Mouse (Mus musculus): ENCODE measurements around the gene Pygl. TPM values are rescaled to one million over a fixed set of nuclear protein-coding genes. Genes with fewer than 3 reads are reported as not detected.

The Pygl gene
- polyA plus RNA-seq, 1 experiment from 2014 or later = 53.5 TPM

Other genes with a start within 250 kb of the Pygl start
- 0.36 and 0.68 TPM in 2 replicates for gene Sav1, start 244.5 kb downstream of the Pygl start, polyA plus RNA-seq (2015; fragmentation: Nextera tagmentation; extraction: Ambion mirVana)
- 10.0 and 10.7 TPM in 2 replicates for gene Nin, start 117.8 kb downstream of the Pygl start, polyA plus RNA-seq (2015; fragmentation: Nextera tagmentation; extraction: Ambion mirVana)
- 0.14 TPM in 1 of 2 replicates, not detected in the other for gene Abhd12b, start 77.3 kb downstream of the Pygl start, polyA plus RNA-seq (2015; fragmentation: Nextera tagmentation; extraction: Ambion mirVana)
- 1.1 and 1.5 TPM in 2 replicates for gene Trim9, start 116.1 kb upstream of the Pygl start, polyA plus RNA-seq (2015; fragmentation: Nextera tagmentation; extraction: Ambion mirVana)
- 122 and 123 TPM in 2 replicates for gene Tmx1, start 221.6 kb upstream of the Pygl start, polyA plus RNA-seq (2015; fragmentation: Nextera tagmentation; extraction: Ambion mirVana)

Data from stomach, embryonic 16.5 days (tissue).